Mouse (Mus musculus) erythroblast, adult 5-6 weeks (primary cell): ENCODE results near the gene Dhrs3. TPM values are rescaled to one million over a fixed set of nuclear protein-coding genes. Genes with fewer than 3 reads are reported as not detected.

Experiments
- ATAC-seq: replicated peaks from 2 replicates; pipeline ENCODE4 v1.8.0; 2016; ENCODE audit warnings: moderate number of reproducible peaks, mild to moderate bottlenecking, moderate TSS enrichment, inconsistent platforms; ENCODE audit not compliant: poor library complexity, low FRiP score, severe bottlenecking
- total RNA-seq, 2 experiments: library from RNA; stranded (forward) in 1 of 2; stranded (reverse) in 1 of 2; fragments of 150-400 nt in 1 of 2; fragments of 200-764, 138-1000 nt in 1 of 2; gene quantifications; 2 replicates each; pipeline versions ENCODE4 v1.2.3 to v1.2.4; 2015 to 2017; ENCODE audit warnings: low replicate concordance in 2 of 2

The Dhrs3 gene
- total RNA-seq (2015; ENCODE audit: low replicate concordance) (13.6 and 14.4 TPM in 2 replicates), total RNA-seq (2017; ENCODE audit: low replicate concordance) (10.3 and 16.5 TPM in 2 replicates)

DNA sequence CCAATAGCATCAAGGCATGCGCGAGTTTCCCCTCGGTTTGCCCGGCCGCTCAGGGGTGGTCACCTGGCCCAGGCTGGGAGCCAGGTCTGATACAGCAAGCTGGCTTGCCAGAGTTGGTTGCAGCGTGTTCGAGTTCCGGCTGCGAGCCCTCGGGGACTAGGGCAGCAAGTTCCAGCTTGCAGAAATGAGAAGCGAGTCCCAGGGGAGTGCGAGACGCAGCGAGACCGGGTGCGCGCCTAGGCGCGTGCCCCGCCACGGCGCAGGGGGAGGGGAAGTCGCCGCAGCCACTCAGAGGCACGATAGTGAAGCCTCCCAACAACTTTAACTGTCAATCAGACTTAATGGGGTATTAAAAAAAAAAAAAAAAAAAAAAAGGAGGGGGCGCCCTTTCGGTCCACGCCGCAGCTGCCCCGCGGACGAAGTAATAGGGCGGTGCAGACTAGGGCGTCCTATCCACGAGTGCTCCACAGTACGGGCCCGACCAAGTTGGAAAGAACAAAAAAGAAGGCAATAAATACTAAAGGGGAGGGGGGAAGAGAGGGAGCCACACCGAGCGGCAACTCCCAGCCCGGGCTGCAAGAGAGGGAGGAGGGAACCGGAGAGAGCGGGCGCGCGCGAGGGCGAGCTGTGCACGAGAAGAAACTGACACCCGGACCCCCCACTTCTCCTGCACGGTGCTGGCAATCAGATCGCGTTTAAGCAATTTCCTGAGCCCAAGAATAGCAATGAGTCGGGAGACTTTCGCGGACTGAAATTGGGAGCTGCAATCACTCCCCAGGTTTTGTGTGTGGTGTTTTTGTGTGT, at the start of gene Dhrs3:
Dhrs3 (plus strand) TSS at position 695 of the 804 bp plus-strand sequence.
- ATAC-seq: peak; percentile 52

DNA sequence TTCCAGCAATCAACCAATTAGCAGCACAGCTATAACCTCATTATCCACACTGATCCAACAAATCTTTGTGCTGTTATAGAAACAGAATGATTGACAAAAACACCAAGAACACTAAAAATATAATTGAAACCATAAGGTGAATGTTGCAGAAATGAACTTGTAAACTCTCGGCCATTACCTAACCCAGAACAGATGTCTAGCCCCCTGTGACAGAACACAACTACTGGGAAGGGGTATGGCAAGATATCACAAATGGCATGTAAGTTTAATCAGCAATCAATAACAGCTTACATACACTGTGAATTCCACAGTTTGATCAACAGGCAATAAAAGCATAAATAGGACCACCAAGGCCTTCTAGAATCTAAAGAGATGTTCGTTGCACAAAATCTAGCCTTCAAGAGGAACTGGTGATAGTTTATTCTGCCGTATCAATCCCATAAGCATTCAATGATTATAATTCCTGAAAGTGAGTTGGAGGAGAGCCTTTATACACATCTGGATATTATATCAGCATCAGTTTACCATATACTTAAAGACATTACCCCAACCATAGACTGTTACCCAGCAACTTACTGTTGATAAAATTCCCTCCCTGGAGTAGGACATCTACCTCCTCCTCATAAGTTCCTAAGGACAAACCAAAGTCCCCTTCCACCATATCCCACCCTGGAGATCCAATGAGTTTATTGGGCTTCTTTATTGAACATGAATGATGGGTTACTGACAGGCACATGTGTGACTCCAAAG, 30.7 kb upstream of the Dhrs3 start:
- ATAC-seq: no peak

DNA sequence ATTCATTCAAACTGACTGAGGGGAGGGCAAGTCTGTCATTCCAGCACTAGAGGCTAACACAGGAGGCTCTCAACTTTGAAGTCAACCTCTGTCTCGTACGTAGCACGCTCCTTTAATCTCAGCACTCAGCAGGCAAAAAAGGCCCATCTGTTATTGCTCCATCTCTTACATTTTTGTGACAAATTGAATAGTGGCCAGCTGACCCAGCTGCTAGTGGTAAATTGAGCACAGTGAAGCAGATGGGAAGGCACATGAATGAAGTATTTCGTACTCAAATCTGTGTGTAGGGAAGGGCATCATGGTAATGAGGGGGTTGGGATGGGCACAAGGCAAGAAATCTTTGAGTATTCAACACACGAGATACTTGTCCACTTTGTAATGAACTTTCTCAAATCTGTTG, 24.7 kb upstream of the Dhrs3 start:
- no peak for ATAC-seq

DNA sequence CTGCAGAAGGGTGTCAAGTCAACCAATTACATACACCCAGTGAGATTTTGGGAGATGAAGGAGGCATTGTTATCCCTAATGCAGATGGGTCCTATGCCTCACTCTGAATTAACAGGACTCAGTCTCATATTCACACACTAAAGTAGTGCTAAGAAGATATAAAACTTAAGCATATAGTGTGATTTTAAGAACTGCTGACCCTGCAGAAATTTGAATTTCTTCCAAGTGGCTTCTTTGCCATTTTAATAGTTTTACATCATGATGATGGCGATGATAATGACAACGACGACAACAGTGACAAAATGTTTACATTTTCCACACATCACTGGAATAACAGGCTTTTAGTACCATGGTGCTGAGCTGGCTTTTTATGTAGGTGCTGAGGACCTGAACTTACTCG, 24.0 kb upstream of the Dhrs3 start:
- no peak for ATAC-seq

DNA sequence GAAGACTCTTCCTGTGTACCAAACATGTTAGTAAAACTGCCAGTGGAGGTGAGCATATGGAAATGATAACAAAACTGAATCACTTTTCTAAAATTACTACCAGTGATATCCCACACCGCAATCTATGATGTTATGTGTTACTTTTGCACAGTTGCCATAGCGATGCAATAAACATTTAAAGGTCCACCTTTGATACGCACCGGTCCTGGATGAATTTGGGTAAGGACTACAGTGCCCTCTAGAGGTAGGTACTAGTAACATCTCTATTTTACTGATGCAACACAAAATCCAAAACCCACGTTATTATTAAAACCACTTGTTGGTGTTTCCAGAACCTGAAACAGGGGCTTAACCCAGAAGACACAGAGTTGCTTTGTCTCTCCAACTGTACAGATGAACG, 19.7 kb upstream of the Dhrs3 start:
- ATAC-seq: peak; percentile 69

DNA sequence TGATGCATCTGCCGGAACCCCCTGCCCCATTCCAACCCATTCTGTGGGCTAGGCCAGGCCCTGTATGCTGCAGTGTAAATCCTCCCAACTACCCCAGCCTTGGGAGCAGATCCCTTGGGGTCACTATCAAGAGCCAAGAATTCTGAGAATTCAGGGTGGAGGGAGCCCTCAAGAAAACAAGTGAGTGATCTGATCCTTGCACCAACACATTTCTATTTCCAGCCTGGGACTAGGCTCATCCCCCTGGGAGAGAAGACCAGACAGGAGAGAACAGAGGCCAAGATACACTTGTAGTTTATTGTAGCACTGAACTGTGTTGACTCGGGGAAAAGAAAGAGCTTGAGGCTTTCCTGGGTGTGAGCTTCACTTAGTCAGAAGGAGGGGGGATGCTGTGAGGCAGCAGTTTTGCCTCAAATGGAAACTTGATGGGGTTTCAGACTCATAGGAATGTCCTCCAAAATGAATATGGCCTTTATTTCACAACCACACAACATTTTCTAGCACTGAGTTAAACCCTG, 17.0 kb upstream of the Dhrs3 start:
- ATAC-seq: no peak

DNA sequence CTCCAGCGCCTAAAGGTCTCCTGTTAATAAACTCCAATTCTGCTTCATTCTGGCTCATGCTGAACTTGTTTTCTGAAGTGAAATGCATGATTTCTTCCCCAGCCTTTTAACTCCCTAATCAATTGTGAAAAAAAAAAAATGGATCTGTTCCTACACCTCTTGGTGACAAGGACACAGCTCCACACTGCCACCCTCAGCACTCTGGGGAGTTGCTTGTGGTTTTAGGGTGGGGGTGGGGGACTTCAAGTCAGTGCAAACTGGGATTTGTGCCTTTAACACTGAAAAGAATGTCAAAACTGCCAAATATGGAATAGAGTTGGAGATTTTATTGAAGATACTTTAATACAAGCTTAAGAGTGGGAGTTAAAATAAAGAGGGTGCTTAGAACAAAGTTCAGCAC, 13.1 kb upstream of the Dhrs3 start:
- no peak for ATAC-seq

DNA sequence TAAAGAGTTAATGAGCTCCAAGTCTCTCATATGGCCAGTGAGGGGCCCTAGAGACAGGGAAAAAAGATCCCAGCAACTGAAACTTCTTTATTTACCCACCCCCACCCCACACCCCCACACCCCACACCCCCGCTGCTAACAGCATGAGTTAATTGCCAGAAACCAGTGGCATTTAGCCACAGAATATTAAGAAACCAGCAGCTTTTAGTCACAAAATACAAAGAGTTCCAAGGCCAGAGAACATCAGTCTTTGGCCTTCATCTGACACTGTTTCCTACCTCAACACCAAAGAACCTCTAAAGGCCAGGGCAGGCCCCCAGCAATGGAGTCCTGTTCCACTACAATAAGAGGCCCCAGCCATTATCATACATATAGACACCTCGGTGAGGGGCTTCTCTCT, 11.3 kb upstream of the Dhrs3 start:
- no peak for ATAC-seq

DNA sequence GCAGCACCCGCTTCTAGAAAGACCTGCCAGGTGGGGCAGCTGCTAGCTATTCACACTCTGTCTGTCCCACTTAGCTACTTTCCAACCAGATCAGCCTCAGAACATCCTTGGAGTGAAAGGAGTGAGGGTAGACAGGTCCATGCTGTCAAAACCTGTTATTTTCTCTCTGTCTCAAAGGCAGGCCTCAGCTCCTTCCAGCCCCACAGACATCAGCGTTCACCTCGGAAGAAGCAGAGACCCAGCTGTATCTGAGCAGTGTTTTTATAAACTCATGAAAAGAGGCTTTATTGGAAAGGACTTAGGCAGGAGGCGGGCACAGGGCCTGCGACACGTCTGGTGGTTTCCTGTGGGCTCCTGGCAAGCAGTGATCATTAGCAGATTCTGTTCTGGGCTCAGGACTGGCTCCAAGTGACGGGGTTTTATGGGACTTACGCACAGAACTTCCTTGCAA, 9.7 kb upstream of the Dhrs3 start:
- no peak for ATAC-seq

DNA sequence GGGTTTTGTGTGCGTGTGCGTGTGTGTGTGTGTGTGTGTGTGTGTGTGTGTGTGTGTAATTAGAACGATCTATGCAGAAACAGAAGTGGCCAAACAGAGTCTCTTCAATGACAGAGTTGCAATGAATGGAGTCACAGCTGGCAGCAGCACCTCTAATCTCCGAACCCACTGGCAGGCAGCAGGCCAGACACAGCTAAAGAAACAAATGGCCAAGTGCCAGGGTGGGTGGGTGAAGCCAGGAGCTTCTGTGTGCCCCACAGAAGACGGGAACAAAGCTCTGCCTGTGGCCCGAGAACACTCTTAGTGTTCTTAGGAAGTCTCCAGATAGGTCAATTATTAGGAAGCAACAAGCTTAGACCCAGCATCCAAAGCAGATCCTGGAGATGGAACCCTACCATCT, 6.2 kb upstream of the Dhrs3 start:
- no peak for ATAC-seq

DNA sequence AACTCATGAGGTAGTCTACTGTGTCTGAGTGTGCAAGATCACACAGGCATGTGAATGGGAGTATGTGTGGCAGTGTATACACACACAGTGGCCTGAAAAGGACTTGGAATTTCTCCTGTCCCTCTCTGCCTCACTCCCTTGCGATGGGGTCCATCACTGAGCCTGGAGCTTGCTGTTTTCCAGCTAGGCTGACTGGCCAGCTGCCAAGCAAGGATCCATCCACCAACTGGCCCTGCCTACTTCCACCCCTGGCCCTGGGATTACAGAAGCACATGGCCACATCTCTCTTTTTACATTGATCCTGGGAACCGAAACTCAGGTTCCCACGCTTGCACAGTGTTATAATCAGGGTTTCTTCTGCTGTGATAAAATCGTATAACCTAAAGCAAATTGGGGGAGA, 3.9 kb upstream of the Dhrs3 start:
- ATAC-seq: no peak

DNA sequence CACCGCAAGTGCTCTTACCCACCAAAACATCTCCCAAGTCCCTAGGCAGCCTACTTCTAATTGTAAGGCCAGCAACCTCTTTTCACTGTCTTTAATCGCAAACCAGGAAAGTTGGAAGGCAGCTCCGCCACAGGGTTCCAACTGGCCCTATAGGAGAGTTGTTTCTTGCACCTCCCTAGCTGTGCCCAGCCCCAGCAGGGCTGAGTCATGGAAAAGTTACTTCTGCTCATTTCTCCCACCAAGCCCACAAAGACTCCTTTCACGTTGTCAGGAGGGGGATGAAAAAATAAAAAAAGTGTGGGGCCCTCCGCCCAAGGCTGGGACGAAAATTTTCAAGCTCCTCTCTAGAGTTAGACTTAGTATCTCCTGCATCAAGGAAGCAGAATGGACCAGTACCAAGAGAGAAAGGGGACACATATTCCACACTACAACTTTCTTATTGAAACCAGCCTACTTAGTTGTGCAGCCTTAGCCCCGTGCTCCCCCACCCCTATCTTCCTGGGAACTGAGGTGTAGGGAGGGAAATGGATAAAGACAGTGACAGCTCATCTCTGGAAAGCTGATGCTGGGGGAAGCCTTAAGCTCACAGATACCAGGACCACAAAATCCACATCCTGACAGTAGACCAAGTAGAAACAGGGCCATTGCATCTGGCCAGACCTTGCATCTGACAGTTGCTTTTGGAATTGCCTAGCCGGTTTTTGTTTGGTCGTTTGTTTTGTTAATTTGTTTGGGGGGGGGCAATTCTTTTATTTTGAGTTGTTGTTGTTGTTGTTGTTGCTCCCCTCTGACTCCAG, 2.9 kb upstream of the Dhrs3 start:
- ATAC-seq: no peak

DNA sequence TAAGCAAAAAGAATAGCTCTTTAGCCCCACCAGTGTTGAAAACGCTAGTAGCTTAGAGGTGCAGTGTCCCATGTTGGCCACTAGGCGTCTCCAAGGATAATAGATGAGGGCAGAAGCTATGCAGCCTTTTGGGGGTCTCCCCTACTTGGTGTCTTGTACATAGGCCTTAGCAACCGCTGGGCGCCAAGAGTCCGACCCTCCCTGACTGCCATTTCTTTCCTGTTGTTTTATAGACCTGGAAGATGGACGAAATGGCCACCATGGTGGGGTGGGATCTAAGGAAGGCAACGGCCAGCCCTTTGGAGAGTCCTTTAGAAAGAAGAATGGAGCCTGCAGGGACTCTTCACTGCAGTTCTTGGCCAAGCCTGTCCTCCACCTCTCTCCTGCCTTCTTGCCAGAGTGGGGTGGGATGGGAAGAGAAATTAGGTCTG, 1.9 kb upstream of the Dhrs3 start:
- peak; percentile 73 for ATAC-seq

DNA sequence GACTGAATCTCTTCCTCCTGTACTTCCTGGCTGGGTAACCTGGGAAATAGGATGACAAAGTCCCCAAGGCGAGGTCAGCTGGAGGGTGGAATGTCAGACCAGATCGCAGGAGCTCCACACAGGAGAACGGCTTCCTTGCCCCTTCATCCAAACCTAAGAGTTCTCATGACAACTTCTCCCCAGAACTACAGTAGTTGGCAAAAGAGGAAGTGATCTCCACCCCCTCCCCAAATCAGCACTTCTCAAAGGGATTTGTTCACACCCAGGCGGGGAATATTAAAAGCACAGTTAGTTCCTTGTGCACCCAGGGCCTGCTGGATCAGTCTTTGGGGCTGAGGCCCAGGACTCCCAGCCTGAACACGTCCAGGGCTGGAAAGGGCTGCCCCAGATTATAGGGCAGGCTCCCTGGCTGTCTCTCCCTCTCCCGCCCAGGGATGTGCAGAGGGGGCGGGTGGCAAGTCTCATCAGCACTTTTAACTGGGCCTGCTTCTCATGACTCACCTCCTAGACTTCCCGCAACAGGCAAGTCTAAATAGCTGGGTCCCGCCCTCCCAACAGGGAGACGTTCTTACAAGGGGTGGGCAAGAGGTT, 1.4 kb upstream of the Dhrs3 start:
- ATAC-seq: 0 out of 2 replicates have a peak, but pooled peaks have one; percentile 12

DNA sequence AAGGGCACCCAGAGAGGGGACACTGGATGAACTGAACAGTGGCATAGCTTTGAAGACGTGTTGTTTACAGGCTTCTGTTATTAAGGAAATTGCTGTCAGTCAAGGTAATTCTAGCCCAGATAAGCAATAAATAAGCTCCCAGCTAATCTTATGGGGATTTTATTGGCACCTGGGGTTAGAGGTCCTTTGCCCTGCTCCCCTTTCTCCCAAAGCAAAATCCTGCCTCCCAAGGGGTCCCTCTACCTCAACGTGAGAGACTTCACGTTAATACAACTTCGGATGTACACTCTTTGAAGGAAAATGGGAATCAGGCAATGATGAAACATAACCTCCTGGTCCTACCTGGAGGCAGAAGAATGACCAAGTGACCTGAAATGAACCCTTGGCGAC, 889 bp upstream of the Dhrs3 start:
- ATAC-seq: no peak

DNA sequence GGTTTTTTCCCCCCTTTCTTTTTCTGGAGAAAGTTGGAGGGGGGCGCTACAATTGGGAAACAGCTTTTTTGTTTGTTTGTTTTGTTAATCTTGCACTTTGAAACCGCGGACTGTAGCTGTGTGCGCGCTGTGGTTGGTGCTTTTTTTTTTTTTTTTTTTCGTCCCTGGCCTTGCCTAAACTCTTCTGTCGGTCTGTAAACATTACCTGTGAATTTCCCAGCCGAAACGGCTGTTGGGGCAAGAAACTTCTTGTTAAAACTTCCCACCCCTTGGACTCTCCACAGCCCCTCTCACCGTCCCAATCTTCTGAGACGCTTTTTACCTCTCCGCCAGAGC, 278 bp downstream of the Dhrs3 start:
- ATAC-seq: no peak

DNA sequence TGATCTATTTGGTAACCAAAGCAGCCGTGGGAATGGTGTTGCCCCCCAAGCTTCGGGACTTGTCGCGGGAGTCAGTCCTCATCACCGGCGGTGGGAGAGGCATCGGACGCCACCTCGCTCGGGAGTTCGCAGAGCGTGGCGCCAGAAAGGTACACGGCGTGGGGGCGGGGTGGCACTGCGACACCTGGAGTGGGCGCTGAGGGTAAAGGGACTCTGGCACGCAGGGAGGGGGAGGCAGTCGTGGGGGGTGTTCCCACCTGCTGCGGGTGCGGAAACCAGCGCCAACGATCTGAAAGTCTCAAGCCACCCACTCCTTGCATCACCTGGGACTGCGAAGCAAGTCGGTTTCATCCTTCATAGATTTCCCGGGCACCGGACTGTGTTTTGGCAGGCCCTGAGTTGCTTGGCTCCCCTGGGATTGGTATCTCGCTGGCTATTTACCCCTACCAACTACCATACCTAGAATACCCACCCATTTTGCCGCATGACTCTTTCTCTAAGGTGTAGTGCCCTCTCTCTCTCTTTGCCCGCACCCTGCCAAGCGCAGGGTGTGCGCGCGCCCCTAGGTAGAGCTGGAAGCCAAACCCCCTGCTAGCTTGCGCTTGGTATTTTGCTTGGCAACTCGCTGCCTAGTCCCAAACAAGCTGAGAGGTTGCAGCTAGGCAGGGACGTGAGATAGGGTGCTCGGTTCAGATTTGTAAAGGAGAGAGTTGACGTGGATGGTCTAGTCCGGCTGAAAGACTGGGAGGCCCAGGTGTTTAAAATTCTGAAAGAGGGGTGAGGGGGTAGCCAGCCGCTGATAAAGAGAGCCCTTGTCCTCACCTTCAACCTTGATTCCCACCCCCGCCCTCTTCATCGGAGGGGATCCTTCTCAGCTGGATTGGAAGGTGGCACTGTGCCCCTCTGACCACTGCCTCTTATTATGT, 1.2 kb downstream of the Dhrs3 start:
- no peak for ATAC-seq

DNA sequence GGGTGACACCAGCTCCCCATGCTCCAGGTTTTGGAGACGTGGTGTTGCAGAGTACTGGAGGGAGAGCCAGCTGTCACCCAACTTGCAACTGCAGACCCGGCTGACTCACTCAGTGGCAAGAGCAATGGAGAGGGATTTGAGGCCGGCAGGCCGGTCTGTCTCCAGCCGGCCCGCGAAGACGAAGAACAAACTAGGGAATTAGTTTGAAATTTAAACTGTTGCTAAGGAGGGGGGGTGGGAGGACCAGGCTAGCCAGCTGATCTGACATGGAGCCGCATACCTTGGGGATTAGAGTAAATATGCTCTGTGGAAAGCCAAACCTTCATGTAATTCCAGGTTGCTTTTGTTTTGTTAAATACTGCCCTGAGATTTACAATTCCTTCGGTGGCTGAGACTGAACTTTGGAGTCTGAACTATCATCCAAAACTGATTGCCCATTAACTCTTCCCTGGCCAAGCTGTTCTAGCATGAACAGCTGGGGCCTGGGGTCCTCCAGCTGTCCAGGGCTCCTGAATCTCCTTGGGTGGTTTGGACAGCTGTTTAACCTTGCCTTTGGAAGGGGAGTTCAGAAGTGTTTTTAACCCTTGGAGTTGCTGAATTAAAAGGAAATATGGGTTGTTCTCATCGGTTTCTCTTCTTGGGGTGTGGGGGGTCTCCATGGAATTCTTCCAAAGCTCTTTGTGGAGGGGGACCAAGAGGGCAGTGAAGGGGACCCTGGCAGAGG, 2.0 kb downstream of the Dhrs3 start:
- no peak for ATAC-seq
